Mouse (Mus musculus) myocyte (in vitro differentiated cells): ENCODE data around the gene Cfap46. TPM values are rescaled to one million over a fixed set of nuclear protein-coding genes. Genes with fewer than 3 reads are reported as not detected.

Source experiments
- H3K27me3 ChIP-seq: one replicate; pipeline ENCODE4 v1.6.1; 2011; ENCODE audit not compliant: control insufficient read depth, insufficient read depth, insufficient read length
- H3K36me3 ChIP-seq: one replicate; pipeline ENCODE4 v1.6.1; 2011; ENCODE audit not compliant: control insufficient read depth, insufficient read depth
- H3K4me2 ChIP-seq: one replicate; pipeline ENCODE4 v1.6.1; 2011; ENCODE audit warnings: low read depth, control low read depth
- H3K4me3 ChIP-seq: one replicate; pipeline ENCODE4 v1.5.1; 2011; ENCODE audit warnings: mild to moderate bottlenecking, control low read depth, moderate library complexity
- H3K79me2 ChIP-seq: one replicate; pipeline ENCODE4 v1.6.1; 2011; ENCODE audit not compliant: control insufficient read depth, insufficient read depth
- H3ac ChIP-seq: one replicate; pipeline ENCODE4 v1.6.1; 2011; ENCODE audit not compliant: control insufficient read depth, insufficient read length
- CEBPB ChIP-seq: IDR thresholded peaks from 2 replicates; pipeline ENCODE4 v1.6.1; 2011; ENCODE audit warnings: mild to moderate bottlenecking, moderate library complexity; ENCODE audit not compliant: poor library complexity, insufficient read depth, severe bottlenecking
- E2F4 ChIP-seq: IDR thresholded peaks from one replicate; pipeline ENCODE4 v1.6.1; 2011; ENCODE audit warnings: mild to moderate bottlenecking, control low read depth, moderate library complexity; ENCODE audit not compliant: insufficient read depth
- MAX ChIP-seq: IDR thresholded peaks from one replicate; pipeline ENCODE4 v1.6.1; 2011; ENCODE audit warnings: low read depth, mild to moderate bottlenecking, control low read depth
- MYOD1 ChIP-seq, 3 experiments: IDR thresholded peaks; one replicate each; pipeline ENCODE4 v1.6.1; 2011; ENCODE audit warnings: control low read depth in 2 of 3, low read depth in 2 of 3, mild to moderate bottlenecking in 2 of 3, moderate library complexity in 1 of 3; ENCODE audit not compliant: insufficient read length in 2 of 3, control insufficient read depth in 1 of 3
- MYOG ChIP-seq, 3 experiments: IDR thresholded peaks; one replicate each; pipeline ENCODE4 v1.6.1; 2011; ENCODE audit warnings: control low read depth in 2 of 3, low read depth in 2 of 3, mild to moderate bottlenecking in 2 of 3; ENCODE audit not compliant: insufficient read length in 2 of 3, control insufficient read depth in 1 of 3, insufficient read depth in 1 of 3
- POLR2A ChIP-seq: IDR thresholded peaks from one replicate; pipeline ENCODE4 v1.6.1; 2011; ENCODE audit warnings: low read depth, mild to moderate bottlenecking, control low read depth, moderate library complexity; ENCODE audit not compliant: insufficient read length
- POLR2AphosphoS2 ChIP-seq: IDR thresholded peaks from one replicate; pipeline ENCODE4 v1.6.1; 2011; ENCODE audit warnings: low read depth, control low read depth; ENCODE audit not compliant: insufficient read length
- REST ChIP-seq: IDR thresholded peaks from one replicate; pipeline ENCODE4 v1.6.1; 2011; ENCODE audit warnings: mild to moderate bottlenecking, control low read depth, moderate library complexity; ENCODE audit not compliant: insufficient read depth, insufficient read length
- SRF ChIP-seq: IDR thresholded peaks from one replicate; pipeline ENCODE4 v1.6.1; 2011; ENCODE audit warnings: low read depth; ENCODE audit not compliant: control insufficient read depth, insufficient read length
- TCF12 ChIP-seq: IDR thresholded peaks from one replicate; pipeline ENCODE4 v1.6.1; 2011; ENCODE audit warnings: mild to moderate bottlenecking, control low read depth; ENCODE audit not compliant: poor library complexity, insufficient read depth, severe bottlenecking
- TCF3 ChIP-seq: IDR thresholded peaks from one replicate; pipeline ENCODE4 v1.6.1; 2011; ENCODE audit warnings: low read depth, control low read depth; ENCODE audit not compliant: insufficient read length
- USF1 ChIP-seq: IDR thresholded peaks from one replicate; pipeline ENCODE4 v1.6.1; 2011; ENCODE audit warnings: low read depth, mild to moderate bottlenecking, control low read depth, moderate library complexity
- polyA plus RNA-seq: library from polyadenylated mRNA; unstranded; fragments of >200 nt; fragmentation: generic; extraction: Trizol; gene quantifications from one replicate; pipeline ENCODE4 v1.2.1, GENCODE M21; 2012; ENCODE audit warnings: missing spikeins

Cfap46 gene
- polyA plus RNA-seq, 1 experiment, result 0.11 TPM

DNA sequence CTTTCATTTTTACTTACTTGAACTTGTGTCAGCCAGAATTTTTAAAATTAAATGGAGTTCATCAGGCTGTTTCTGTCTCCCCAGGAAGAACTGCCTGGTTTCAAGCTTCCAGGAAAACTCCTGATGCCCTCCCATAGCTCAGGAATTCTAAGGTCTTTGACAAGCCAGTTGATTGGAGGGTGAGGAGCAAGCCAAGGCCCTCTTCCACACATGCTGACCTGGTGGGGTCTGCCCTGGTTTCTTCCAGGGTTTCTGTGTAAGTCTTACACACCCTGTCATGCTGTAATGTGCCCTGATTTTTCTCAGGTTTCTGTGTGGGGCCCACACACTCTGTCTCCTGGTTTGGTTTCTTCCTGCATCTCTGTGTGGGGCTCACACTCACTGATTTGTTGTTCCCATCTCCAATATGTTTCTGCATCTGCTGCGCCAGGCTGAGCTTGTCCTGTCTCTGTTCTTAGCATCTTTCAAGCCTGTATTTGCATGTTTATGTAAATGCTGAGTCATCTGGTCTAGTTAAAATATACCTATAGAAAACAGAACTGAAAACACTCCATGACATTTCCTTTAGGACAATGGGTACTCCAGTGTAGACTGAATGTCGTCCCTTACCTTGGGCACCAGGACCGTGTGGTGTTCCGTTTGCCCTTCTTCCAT is 9.2 kb upstream of the Cfap46 start:
- TF ChIP-seq TCF12 (no peak), POLR2A (no peak)
- no peaks in the 10 kb centered on the region for H3K36me3 ChIP-seq

DNA sequence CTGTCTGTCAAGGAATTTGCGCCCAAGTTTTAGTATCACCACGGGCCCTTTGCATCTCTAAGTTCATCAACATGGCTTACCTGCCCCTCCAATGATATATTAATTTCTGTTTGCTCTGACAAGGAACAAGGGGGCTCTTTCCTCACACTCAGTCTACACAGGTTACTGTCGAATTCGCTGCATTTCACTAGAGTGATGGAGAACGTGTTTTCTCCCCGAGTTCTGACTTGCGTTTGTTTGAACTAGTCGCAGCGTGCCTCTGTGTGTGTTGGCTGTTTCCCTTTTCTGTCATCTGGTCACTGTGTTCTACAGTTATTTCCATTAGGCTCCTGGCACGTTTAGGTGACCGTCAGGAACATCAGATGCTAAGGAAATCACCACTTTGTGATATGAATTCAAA is 8.6 kb upstream of the Cfap46 start:
- Histone ChIP-seq H3K36me3 (no peaks in the 10 kb centered on the region), H3K4me2 (no peak overlapping the region), H3K4me3 (no peak overlapping the region), H3ac (no peak overlapping the region), H3K27me3 (peaks cover 29% of the 10 kb centered on the region), H3K79me2 (no peaks in the 10 kb centered on the region)
- TF ChIP-seq USF1, result no peak
- no peak for TF ChIP-seq TCF3
- TF ChIP-seq E2F4, result no peak

More for the DNA sequence above, 9.2 kb upstream of the Cfap46 start:
- no peak overlapping the region for H3K4me2 ChIP-seq
- H3ac ChIP-seq, result no peak overlapping the region
- H3K27me3 ChIP-seq, result peaks cover 23% of the 10 kb centered on the region
- H3K4me3 ChIP-seq, result no peak overlapping the region
- no peaks in the 10 kb centered on the region for H3K79me2 ChIP-seq

DNA sequence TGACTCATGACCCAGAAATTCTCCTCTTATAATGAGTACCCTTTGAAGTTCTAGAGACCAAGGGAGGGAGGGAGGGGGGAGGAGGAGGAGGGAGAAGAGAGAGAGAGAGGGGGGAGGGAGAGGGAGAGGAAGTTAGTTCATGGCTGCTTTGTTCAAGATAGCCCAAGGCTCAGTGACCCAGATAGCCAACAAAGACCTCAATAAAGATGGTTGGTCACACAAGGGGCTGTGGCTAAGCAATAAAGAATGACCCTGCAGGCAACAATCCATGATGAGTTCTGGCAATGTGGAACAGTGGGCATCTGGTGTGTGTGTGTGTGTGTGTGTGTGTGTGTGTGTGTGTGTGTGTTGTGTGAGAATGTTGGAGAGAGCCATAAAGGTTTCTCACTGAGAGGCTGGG is 1.7 kb upstream of the Cfap46 start:
- no peak for TF ChIP-seq REST
- no peak for TF ChIP-seq TCF12
- TF ChIP-seq POLR2AphosphoS2, result no peak
- no peak for TF ChIP-seq SRF
- TF ChIP-seq MAX, result no peak
- no peak for TF ChIP-seq E2F4
- TF ChIP-seq TCF3, result no peak
- TF ChIP-seq CEBPB, result no peak
- no peak for TF ChIP-seq MYOD1 (IDR thresholded peaks at IDR 0.05; ENCODE audit: control insufficient read depth in 1 of 3, insufficient read length in 2 of 3, low read depth in 2 of 3)
- Histone ChIP-seq H3K36me3 (no peaks in the 10 kb centered on the region), H3K27me3 (peaks cover 31% of the 10 kb centered on the region), H3K4me2 (no peak overlapping the region), H3ac (no peak overlapping the region), H3K4me3 (no peak overlapping the region), H3K79me2 (no peaks in the 10 kb centered on the region)

DNA sequence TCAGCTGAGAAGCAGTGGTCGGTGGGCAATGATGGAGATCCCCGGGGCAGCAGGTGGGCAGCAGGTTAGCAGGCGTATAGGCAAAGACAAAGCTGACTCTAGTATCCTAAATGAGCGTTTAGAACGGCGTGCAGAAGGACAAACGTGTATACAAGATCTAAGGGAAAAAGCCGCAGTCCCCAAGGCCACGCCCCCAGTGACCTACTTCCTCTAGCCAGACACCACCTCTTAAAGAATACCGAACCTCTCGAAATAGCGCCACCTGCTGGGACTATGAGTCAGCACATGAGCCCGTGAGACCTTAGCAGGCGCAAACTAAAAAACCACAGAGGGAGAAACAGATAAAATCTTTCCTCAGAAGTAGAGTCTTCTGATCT is 924 bp upstream of the Cfap46 start:
- peaks cover 26% of the 10 kb centered on the region for H3K27me3 ChIP-seq
- TF ChIP-seq MYOG (IDR thresholded peaks at IDR 0.05; ENCODE audit: control insufficient read depth in 1 of 3, insufficient read depth in 1 of 3, insufficient read length in 2 of 3, low read depth in 2 of 3), result no peak
- TF ChIP-seq REST, result no peak
- TF ChIP-seq MAX, result no peak
- TF ChIP-seq TCF12, result no peak
- no peak for TF ChIP-seq SRF
- no peak for TF ChIP-seq USF1
- no peak for TF ChIP-seq E2F4
- TF ChIP-seq CEBPB, result no peak
- no peak for TF ChIP-seq POLR2A
- no peak for TF ChIP-seq POLR2AphosphoS2
- no peak for TF ChIP-seq TCF3
- no peak for TF ChIP-seq MYOD1 (IDR thresholded peaks at IDR 0.05; ENCODE audit: control insufficient read depth in 1 of 3, insufficient read length in 2 of 3, low read depth in 2 of 3)
- H3K79me2 ChIP-seq, result no peaks in the 10 kb centered on the region
- no peak overlapping the region for H3ac ChIP-seq
- peak overlapping the region; percentile 36 for H3K4me3 ChIP-seq
- H3K4me2 ChIP-seq, result peak overlapping the region; percentile 96
- H3K36me3 ChIP-seq, result no peaks in the 10 kb centered on the region

DNA sequence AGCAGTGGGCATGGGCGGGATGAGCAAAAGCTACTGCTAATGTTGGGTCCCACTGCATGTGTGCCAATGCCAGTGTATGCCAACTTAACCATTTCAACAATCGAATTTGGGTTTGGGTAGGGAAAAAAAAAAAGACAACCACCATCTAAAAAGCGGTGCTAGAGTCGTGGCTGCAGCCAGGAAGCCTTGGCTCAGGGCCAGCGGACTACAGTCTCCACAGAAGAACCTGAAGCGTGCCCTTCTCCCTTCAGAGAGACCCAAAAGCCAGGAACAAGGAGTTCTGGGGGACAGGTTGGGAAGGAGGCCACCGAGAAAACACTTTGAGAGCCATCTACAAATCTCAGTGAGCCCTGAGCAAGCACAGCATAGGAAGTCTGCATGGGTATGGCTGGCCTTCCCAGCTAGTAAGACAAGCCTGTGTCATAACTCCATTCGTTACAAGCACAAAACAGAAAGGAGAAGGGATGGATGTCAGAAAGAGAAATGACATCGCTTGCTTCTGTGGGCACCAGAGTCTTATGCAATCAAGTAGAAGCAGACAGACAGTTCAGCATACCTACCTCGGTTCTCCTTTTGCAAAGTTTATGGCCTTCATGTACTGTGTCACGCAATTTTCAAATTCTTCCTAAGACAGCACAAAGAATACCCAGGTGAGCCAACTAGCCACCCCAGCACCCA is 1.6 kb downstream of the Cfap46 start:
- TF ChIP-seq TCF3 (no peak), USF1 (no peak), MAX (no peak), REST (no peak), TCF12 (no peak)
- Histone ChIP-seq H3K27me3 (peaks cover 7% of the 10 kb centered on the region), H3K79me2 (no peaks in the 10 kb centered on the region), H3K36me3 (no peaks in the 10 kb centered on the region), H3K4me2 (no peak overlapping the region), H3K4me3 (no peak overlapping the region), H3ac (no peak overlapping the region)
